Mouse (Mus musculus) CH12F3 (cell line): Measurements from ENCODE around the gene Wipi2.

Experiments
- in situ Hi-C: fragments of 300-500 bp; cut with MboI; formaldehyde crosslinking; loops from 2 replicates; pipeline ENCODE4 v1.14.3; 2020; ENCODE audit warnings: low sequenced_read_pairs

Wipi2 gene

DNA sequence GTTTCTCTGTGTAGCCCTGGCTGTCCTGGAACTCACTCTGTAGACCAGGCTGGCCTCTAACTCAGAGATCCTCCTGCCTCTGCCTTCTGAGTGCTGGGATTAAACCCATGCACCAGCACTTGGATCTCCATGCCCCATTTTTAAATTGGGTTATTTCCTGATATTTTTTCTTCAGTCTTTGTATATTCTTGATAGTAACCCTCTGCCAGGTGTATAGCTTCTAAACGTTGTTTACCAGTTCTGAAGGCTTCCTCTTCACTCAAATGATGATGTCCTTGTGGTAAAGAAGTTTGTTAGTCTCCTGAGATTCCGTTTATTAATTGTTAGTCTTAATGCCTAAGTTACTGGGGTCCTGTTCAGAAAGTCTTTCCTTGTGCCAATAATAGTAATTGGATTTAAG lies at the start of gene Wipi2:
Gene Wipi2 (plus strand): TSS at position 301 of the 400 bp plus-strand sequence.
- in situ Hi-C loops: no loop called here

GRCm38 (mm10) chr5:142578192-142578591 lies 49.3 kb upstream of the Wipi2 start:
- in situ Hi-C loops: no loop called here

DNA sequence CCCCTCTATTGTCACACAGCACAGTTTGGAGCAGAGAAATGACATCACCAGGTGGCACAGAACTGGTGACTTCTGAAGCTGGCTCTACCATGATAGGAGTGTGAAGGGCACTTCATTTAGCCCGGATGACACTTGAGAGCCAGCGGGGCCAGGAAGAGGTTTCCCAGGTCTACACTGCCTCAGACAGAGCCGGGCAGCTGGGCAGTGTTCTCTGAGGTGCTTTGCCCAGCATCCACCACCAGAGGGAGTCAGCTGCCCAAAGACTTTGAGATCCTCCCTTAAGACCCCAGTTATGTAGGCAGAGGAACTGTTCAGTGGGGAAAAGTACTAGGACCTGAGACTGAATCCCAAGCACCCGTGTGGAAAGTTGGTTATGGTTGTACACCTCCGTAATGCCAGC lies 46.0 kb upstream of the Wipi2 start:
- in situ Hi-C loops: no loop called here

- in situ Hi-C loops: no loop called here
These were observed 43.8 kb upstream of the Wipi2 start for GRCm38 (mm10) chr5:142583616-142584126.

- in situ Hi-C loops: no loop called here
These were observed 36.4 kb upstream of the Wipi2 start for GRCm38 (mm10) chr5:142590953-142591616.

DNA sequence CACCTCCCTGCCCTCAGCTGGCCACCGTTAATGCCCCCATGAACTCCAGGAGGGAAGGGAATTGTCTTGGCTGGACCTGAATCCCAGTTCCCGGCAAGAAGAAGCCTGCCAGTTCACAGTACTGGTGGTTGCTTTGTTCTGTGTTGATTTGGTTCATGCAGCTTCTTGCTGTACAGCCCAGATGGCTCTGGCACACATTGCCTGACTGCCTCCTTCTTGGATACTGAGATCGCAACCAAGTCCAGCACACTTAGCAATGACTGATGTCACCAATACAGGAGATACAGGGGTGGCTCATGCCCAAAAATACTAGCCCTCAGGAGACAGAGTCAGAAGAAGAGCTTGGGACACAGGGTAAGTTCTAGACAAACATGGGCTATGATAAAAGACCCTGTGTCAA lies 31.8 kb upstream of the Wipi2 start:
- in situ Hi-C loops: no loop called here

DNA sequence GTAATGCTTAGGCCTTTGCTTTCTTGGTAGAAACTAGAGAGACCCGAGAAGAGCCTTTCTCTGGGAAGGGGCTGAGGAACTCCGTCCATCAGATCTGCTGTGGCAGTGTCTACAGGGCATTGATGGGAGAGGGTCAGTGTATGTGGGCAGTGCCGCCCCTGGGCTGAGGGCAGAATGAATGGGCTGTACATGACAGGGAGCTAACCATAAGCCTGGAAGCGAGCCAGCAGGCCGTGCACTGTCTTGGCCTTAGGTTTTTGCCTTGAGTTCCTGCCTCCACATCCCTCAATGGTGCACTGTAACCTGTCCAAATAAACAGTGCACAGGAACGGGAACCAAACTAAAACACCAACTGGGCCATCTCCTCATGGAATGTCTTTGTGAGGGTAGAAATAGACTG lies 30.8 kb upstream of the Wipi2 start:
- in situ Hi-C loops: no loop called here

GRCm38 (mm10) chr5:142597648-142598390 lies 29.7 kb upstream of the Wipi2 start:
- in situ Hi-C loops: no loop called here

DNA sequence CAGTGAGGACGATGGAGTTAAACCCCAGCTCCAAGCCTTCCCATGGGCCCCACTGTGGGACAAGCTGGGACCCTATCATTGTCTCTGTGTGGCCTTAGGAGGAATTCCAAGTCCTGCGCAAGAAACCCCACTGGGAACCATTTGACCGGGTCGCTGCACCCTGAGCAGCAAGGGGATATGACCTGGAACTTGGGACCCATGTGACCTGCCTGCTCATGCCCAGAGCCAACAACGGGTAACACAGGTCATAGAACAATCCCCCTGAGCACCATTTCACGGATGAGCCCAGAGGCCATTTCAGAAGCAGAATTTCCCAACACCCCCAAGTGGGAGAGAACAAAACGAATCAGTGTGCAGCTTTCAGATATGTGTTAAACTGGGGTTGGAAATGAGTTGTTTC lies 23.1 kb upstream of the Wipi2 start:
- in situ Hi-C loops: no loop called here

GRCm38 (mm10) chr5:142605288-142605687 lies 22.2 kb upstream of the Wipi2 start:
- in situ Hi-C loops: no loop called here

GRCm38 (mm10) chr5:142608259-142608988 lies 19.1 kb upstream of the Wipi2 start, which contains the start of gene Mmd2:
Mmd2 (minus strand) TSS chr5:142608800.
- in situ Hi-C loops: no loop called here

DNA sequence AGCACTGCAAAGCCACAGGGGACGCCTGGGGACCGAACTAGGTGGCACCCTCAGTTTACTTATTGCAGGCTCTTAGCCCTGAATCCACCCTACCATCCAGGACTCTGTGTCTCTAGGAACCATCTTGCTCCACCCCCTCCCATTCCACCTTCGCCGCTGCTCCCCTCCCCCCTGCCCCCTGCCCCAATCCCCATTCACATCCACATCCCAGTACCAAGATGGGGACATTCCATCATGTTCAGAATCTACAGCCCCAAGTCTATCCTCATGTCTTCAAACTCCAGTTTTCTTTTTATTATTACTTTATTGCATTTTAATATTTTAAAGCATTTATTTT lies 18.5 kb upstream of the Wipi2 start:
- in situ Hi-C loops: no loop called here

DNA sequence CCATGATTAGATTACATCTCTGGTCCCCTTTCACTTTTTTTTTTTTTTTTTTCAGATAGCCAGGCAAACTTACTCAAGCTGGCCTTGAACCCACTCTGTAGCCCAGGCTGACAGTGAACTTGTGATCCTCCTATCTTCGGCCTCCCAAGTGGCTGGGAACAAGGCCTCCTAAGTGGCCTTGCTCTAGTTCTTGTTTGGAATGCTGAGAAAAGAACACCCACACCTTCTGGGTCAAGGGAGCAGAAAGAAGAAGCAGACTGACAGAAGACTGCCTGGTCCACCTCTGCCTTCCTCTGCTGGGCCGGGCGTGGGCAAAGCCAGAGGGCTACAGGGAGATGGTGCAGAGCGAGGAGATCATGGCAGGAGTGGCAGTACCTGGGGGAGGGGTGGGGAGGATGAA lies 17.1 kb upstream of the Wipi2 start:
- in situ Hi-C loops: no loop called here

GRCm38 (mm10) chr5:142614513-142614912 lies 13.0 kb upstream of the Wipi2 start:
- in situ Hi-C loops: no loop called here

GRCm38 (mm10) chr5:142615638-142616037 lies 11.9 kb upstream of the Wipi2 start:
- in situ Hi-C loops: no loop called here

DNA sequence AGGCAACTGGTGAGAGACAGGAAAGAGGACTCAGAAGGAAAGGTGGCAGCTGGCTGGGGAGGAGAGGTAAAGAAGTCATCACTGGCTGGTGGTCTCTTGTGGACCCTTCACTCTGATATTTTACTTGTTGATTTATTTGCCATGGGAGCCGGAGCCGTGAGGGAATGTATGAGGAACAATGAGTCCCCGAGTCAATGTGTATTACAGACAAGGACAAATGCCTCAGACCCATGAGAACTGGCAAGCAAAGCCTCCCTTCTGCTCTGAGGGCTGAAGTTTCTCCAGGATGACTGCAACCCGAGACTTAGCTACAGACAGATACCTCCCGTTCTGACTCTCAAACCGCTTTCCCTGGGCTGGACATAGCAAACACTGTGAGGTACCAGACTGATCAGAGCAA lies 11.2 kb upstream of the Wipi2 start:
- in situ Hi-C loops: no loop called here

- in situ Hi-C loops: no loop called here
These were observed 7.6 kb upstream of the Wipi2 start for GRCm38 (mm10) chr5:142619866-142620265.

- in situ Hi-C loops: no loop called here
These were observed 6.1 kb upstream of the Wipi2 start for GRCm38 (mm10) chr5:142621421-142621820.

DNA sequence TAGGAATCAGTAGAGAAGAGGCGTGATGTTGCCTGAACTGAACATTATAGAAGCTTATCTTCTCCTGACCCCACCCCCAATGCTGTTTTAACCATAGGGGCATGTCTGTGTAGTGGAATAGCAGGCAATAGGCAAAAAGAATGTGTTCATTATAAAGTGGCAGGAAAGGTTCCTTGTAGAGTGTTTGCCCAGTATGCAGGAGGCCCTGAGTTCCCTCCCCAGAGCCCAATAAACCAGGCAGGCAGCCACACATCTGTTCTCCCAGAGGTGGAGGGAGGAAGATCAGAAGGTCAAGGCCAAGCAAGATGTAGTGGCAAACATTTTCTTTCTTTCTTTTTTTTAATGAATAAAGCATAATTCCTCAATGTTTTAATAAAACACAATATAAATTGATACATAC lies 5.4 kb upstream of the Wipi2 start:
- in situ Hi-C loops: no loop called here

- in situ Hi-C loops: no loop called here
These were observed 4.4 kb upstream of the Wipi2 start for GRCm38 (mm10) chr5:142623080-142623479.

- in situ Hi-C loops: no loop called here
These were observed 1.5 kb downstream of the Wipi2 start for GRCm38 (mm10) chr5:142628726-142629662.
